Mouse (Mus musculus) hindbrain, embryonic 14.5 days (tissue): Measurements from ENCODE around the gene Ush2a. TPM values are rescaled to one million over a fixed set of nuclear protein-coding genes. Genes with fewer than 3 reads are reported as not detected.

Experiments used
- ATAC-seq: fragments of 200-750 bp; cut with Nextera tagmentation; 2 replicates; pipeline ENCODE4 v1.8.0; 2017; ENCODE audit warnings: moderate number of reproducible peaks, mild to moderate bottlenecking, moderate TSS enrichment, moderate library complexity; ENCODE audit not compliant: low FRiP score
- DNase-seq: peaks from one replicate; pipeline ENCODE4 v3.0.0-alpha.2; 2015; ENCODE audit warnings: low spot score
- H3K27ac ChIP-seq: fragments of 300-500 bp; sonication (generic); 2 replicates; pipeline ENCODE4 v1.5.1; 2014; ENCODE audit warnings: mild to moderate bottlenecking, moderate library complexity
- H3K27me3 ChIP-seq: fragments of 300-500 bp; sonication (generic); 2 replicates; pipeline ENCODE4 v1.6.1; 2014; ENCODE audit warnings: mild to moderate bottlenecking, low read length, mixed read lengths; ENCODE audit not compliant: control insufficient read depth, insufficient read depth
- H3K36me3 ChIP-seq: fragments of 300-500 bp; sonication (generic); replicated peaks from 2 replicates; pipeline ENCODE4 v1.6.1; 2014; ENCODE audit not compliant: control insufficient read depth, insufficient read depth
- H3K4me1 ChIP-seq: fragments of 300-500 bp; sonication (generic); replicated peaks from 2 replicates; pipeline ENCODE4 v1.6.1; 2014; ENCODE audit warnings: antibody characterized with exemption, low read length, mixed read lengths; ENCODE audit not compliant: control insufficient read depth, insufficient read depth
- H3K4me2 ChIP-seq: fragments of 300-500 bp; sonication (generic); replicated peaks from 2 replicates; pipeline ENCODE4 v1.6.1; 2014; ENCODE audit warnings: mild to moderate bottlenecking, moderate library complexity
- H3K4me3 ChIP-seq: fragments of 300-500 bp; sonication (generic); replicated peaks from 2 replicates; pipeline ENCODE4 v1.5.1; 2014; ENCODE audit warnings: mild to moderate bottlenecking, low read length
- H3K9ac ChIP-seq: fragments of 300-500 bp; sonication (generic); 2 replicates; pipeline ENCODE4 v1.6.1; 2014
- H3K9me3 ChIP-seq: fragments of 300-500 bp; sonication (generic); 2 replicates; pipeline ENCODE4 v1.6.1; 2016; ENCODE audit warnings: low read length; ENCODE audit not compliant: control insufficient read depth
- WGBS: fragments of 180-500 bp; shearing (Covaris S2); extraction: QIAGEN DNeasy Blood & Tissue Kit; methylation state at CpG from one replicate; pipeline ENCODE4 v1.1.7; 2014; 5-methylcytosine and 5-hydroxymethylcytosine counted together
- polyA plus RNA-seq: library from polyadenylated mRNA; unstranded; fragments of >200 nt; fragmentation: Nextera tagmentation; extraction: Ambion mirVana; gene quantifications from 2 replicates; pipeline ENCODE4 v1.2.1, GENCODE M21; 2014

Gene Ush2a
- polyA plus RNA-seq, 1 experiment from 2014 or later, result 0.36 TPM

- WGBS, result 4% methylated on average over 9 of the region's 9 CpGs
- ATAC-seq (no peak), DNase-seq (no peak)
- H3K36me3 ChIP-seq, result no peaks in the 10 kb centered on the region
- H3K4me3 ChIP-seq, result no peak overlapping the region
- no peak overlapping the region for H3K27ac ChIP-seq
- H3K9me3 ChIP-seq, result no peaks in the 10 kb centered on the region
- peak overlapping the region; percentile 11; the same call in 1 of the 2 replicates for H3K4me2 ChIP-seq
- H3K9ac ChIP-seq, result no peak overlapping the region
- no peaks in the 10 kb centered on the region for H3K4me1 ChIP-seq
- H3K27me3 ChIP-seq, result no peaks in the 10 kb centered on the region
Observed at GRCm38 (mm10) chr1:188833906-188834305, 572.1 kb downstream of the Ush2a start.

- ATAC-seq, result no peak
- Histone ChIP-seq H3K27me3 (no peaks in the 10 kb centered on the region), H3K36me3 (no peaks in the 10 kb centered on the region), H3K4me2 (no peak overlapping the region), H3K9ac (no peak overlapping the region), H3K9me3 (no peaks in the 10 kb centered on the region), H3K4me1 (no peaks in the 10 kb centered on the region), H3K27ac (no peak overlapping the region), H3K4me3 (no peak overlapping the region)
- 69% methylated on average over 3 of the region's 3 CpGs for WGBS
- no peak for DNase-seq
Observed at GRCm38 (mm10) chr1:188834770-188835169, 572.9 kb downstream of the Ush2a start.

GRCm38 (mm10) chr1:188837613-188838295, 575.9 kb downstream of the Ush2a start:
- DNase-seq (no peak), ATAC-seq (no peak)
- no peaks in the 10 kb centered on the region for H3K4me1 ChIP-seq
- no peak overlapping the region for H3K27ac ChIP-seq
- H3K4me2 ChIP-seq, result no peak overlapping the region
- WGBS, result 89% methylated on average over 5 of the region's 5 CpGs
- H3K9me3 ChIP-seq, result no peaks in the 10 kb centered on the region
- no peaks in the 10 kb centered on the region for H3K36me3 ChIP-seq
- no peaks in the 10 kb centered on the region for H3K27me3 ChIP-seq
- no peak overlapping the region for H3K4me3 ChIP-seq
- H3K9ac ChIP-seq, result no peak overlapping the region

GRCm38 (mm10) chr1:188847242-188847641, 585.4 kb downstream of the Ush2a start:
- no peaks in the 10 kb centered on the region for H3K4me1 ChIP-seq
- H3K9me3 ChIP-seq, result no peaks in the 10 kb centered on the region
- no peak overlapping the region for H3K9ac ChIP-seq
- WGBS, result 96% methylated on average over 6 of the region's 6 CpGs
- H3K4me2 ChIP-seq, result no peak overlapping the region
- H3K4me3 ChIP-seq, result no peak overlapping the region
- H3K27me3 ChIP-seq, result no peaks in the 10 kb centered on the region
- DNase-seq (no peak), ATAC-seq (no peak)
- H3K27ac ChIP-seq, result no peak overlapping the region
- no peaks in the 10 kb centered on the region for H3K36me3 ChIP-seq

- Histone ChIP-seq H3K27me3 (no peaks in the 10 kb centered on the region), H3K9me3 (no peaks in the 10 kb centered on the region), H3K27ac (no peak overlapping the region), H3K9ac (no peak overlapping the region), H3K4me3 (no peak overlapping the region), H3K4me1 (no peaks in the 10 kb centered on the region), H3K36me3 (no peaks in the 10 kb centered on the region), H3K4me2 (no peak overlapping the region)
- DNase-seq, result no peak
- 72% methylated on average over 5 of the region's 5 CpGs for WGBS
- no peak for ATAC-seq
Observed at GRCm38 (mm10) chr1:188852776-188853175, 591.0 kb downstream of the Ush2a start.

GRCm38 (mm10) chr1:188854240-188854639, 592.4 kb downstream of the Ush2a start:
- Histone ChIP-seq H3K4me1 (no peaks in the 10 kb centered on the region), H3K9ac (no peak overlapping the region), H3K4me2 (no peak overlapping the region), H3K27me3 (no peaks in the 10 kb centered on the region), H3K27ac (no peak overlapping the region), H3K4me3 (no peak overlapping the region), H3K9me3 (no peaks in the 10 kb centered on the region), H3K36me3 (no peaks in the 10 kb centered on the region)
- DNase-seq (no peak), ATAC-seq (no peak)

- no peak for DNase-seq
- H3K27me3 ChIP-seq, result no peaks in the 10 kb centered on the region
- no peaks in the 10 kb centered on the region for H3K36me3 ChIP-seq
- H3K4me2 ChIP-seq, result no peak overlapping the region
- H3K4me3 ChIP-seq, result no peak overlapping the region
- H3K27ac ChIP-seq, result no peak overlapping the region
- H3K9ac ChIP-seq, result no peak overlapping the region
- no peaks in the 10 kb centered on the region for H3K9me3 ChIP-seq
- ATAC-seq, result no peak
- H3K4me1 ChIP-seq, result no peaks in the 10 kb centered on the region
- 100% methylated on average over 2 of the region's 2 CpGs for WGBS
Observed at GRCm38 (mm10) chr1:188855034-188855433, 593.2 kb downstream of the Ush2a start.

GRCm38 (mm10) chr1:188859718-188860117, 597.9 kb downstream of the Ush2a start:
- Histone ChIP-seq H3K27me3 (no peaks in the 10 kb centered on the region), H3K36me3 (no peaks in the 10 kb centered on the region), H3K4me2 (no peak overlapping the region), H3K9me3 (no peaks in the 10 kb centered on the region), H3K27ac (no peak overlapping the region), H3K4me1 (no peaks in the 10 kb centered on the region), H3K4me3 (no peak overlapping the region), H3K9ac (no peak overlapping the region)
- WGBS, result 96% methylated on average over 5 of the region's 5 CpGs
- ATAC-seq, result no peak
- no peak for DNase-seq

- H3K9me3 ChIP-seq, result no peaks in the 10 kb centered on the region
- no peaks in the 10 kb centered on the region for H3K36me3 ChIP-seq
- H3K4me1 ChIP-seq, result no peaks in the 10 kb centered on the region; the same call in none of the 2 replicates
- no peak for ATAC-seq
- H3K9ac ChIP-seq, result no peak overlapping the region
- 51% methylated on average over 5 of the region's 5 CpGs for WGBS
- H3K27me3 ChIP-seq, result no peaks in the 10 kb centered on the region
- H3K4me3 ChIP-seq, result no peak overlapping the region
- DNase-seq, result no peak
- H3K27ac ChIP-seq, result no peak overlapping the region
- H3K4me2 ChIP-seq, result no peak overlapping the region
Observed at GRCm38 (mm10) chr1:188865881-188866280, 604.1 kb downstream of the Ush2a start.

GRCm38 (mm10) chr1:188866515-188866914, 604.7 kb downstream of the Ush2a start:
- DNase-seq (no peak), ATAC-seq (no peak)
- H3K4me2 ChIP-seq, result no peak overlapping the region
- no peak overlapping the region for H3K9ac ChIP-seq
- H3K4me3 ChIP-seq, result no peak overlapping the region
- H3K36me3 ChIP-seq, result no peaks in the 10 kb centered on the region
- WGBS, result 78% methylated on average over 11 of the region's 11 CpGs
- no peak overlapping the region for H3K27ac ChIP-seq
- no peaks in the 10 kb centered on the region for H3K9me3 ChIP-seq
- H3K27me3 ChIP-seq, result no peaks in the 10 kb centered on the region
- no peaks in the 10 kb centered on the region; the same call in none of the 2 replicates for H3K4me1 ChIP-seq
